Mouse (Mus musculus): ENCODE results near the gene Ccdc126. TPM values are rescaled to one million over a fixed set of nuclear protein-coding genes. Genes with fewer than 3 reads are reported as not detected.

Ccdc126 gene
- polyA plus RNA-seq, 1 experiment from 2014 or later, result 9.6 TPM

GRCm38 (mm10) chr6:49321341-49321740, 2.3 kb downstream of the Ccdc126 start:
- no peaks in the 10 kb centered on the region for H3K27me3 ChIP-seq (replicated peaks)
- 75% methylated on average over 3 of the region's 3 CpGs for WGBS
- H3K36me3 ChIP-seq (replicated peaks), result no peaks in the 10 kb centered on the region
- no peak overlapping the region for H3K27ac ChIP-seq
- no peak overlapping the region for H3K4me2 ChIP-seq
- no peaks in the 10 kb centered on the region for H3K9me3 ChIP-seq
- peaks cover 11% of the 10 kb centered on the region for H3K4me1 ChIP-seq
- no peak overlapping the region for H3K4me3 ChIP-seq
- ATAC-seq (replicated peaks), result no peak
- H3K9ac ChIP-seq, result no peak overlapping the region

- no peak overlapping the region for H3K27ac ChIP-seq
- no peaks in the 10 kb centered on the region for H3K36me3 ChIP-seq (replicated peaks)
- H3K9me3 ChIP-seq, result no peaks in the 10 kb centered on the region
- ATAC-seq (replicated peaks), result no peak
- H3K4me3 ChIP-seq, result no peak overlapping the region
- peaks cover 11% of the 10 kb centered on the region for H3K4me1 ChIP-seq
- no peak overlapping the region for H3K4me2 ChIP-seq
- no peak overlapping the region for H3K9ac ChIP-seq
- no peaks in the 10 kb centered on the region for H3K27me3 ChIP-seq (replicated peaks)
Observed at GRCm38 (mm10) chr6:49322056-49322455, 3.0 kb downstream of the Ccdc126 start.

GRCm38 (mm10) chr6:49322986-49323385, 3.9 kb downstream of the Ccdc126 start:
- H3K27me3 ChIP-seq (replicated peaks), result no peaks in the 10 kb centered on the region
- peaks cover 11% of the 10 kb centered on the region for H3K4me1 ChIP-seq
- no peaks in the 10 kb centered on the region for H3K36me3 ChIP-seq (replicated peaks)
- no peak overlapping the region for H3K9ac ChIP-seq
- no peak for ATAC-seq (replicated peaks)
- no peaks in the 10 kb centered on the region for H3K9me3 ChIP-seq
- H3K27ac ChIP-seq, result no peak overlapping the region
- 61% methylated on average over 2 of the region's 2 CpGs for WGBS
- H3K4me3 ChIP-seq, result no peak overlapping the region
- H3K4me2 ChIP-seq, result no peak overlapping the region

- Histone ChIP-seq H3K27ac (no peak overlapping the region), H3K27me3 (replicated peaks) (no peaks in the 10 kb centered on the region), H3K9me3 (no peaks in the 10 kb centered on the region), H3K4me3 (no peak overlapping the region), H3K4me1 (peaks cover 11% of the 10 kb centered on the region), H3K36me3 (replicated peaks) (no peaks in the 10 kb centered on the region), H3K4me2 (no peak overlapping the region), H3K9ac (no peak overlapping the region)
- ATAC-seq (replicated peaks), result no peak
- whole genome bisulfite sequencing, result 50% methylated on average over 2 of the region's 2 CpGs
Observed at GRCm38 (mm10) chr6:49324528-49324927, 5.5 kb downstream of the Ccdc126 start.

- ATAC-seq (replicated peaks), result no peak
- no peaks in the 10 kb centered on the region for H3K36me3 ChIP-seq (replicated peaks)
- H3K4me2 ChIP-seq, result no peak overlapping the region
- no peak overlapping the region for H3K4me3 ChIP-seq
- no peak overlapping the region for H3K27ac ChIP-seq
- no peak overlapping the region for H3K9ac ChIP-seq
- H3K9me3 ChIP-seq, result no peaks in the 10 kb centered on the region
- H3K27me3 ChIP-seq (replicated peaks), result no peaks in the 10 kb centered on the region
- 85% methylated on average over 1 of the region's 1 CpGs for WGBS
- H3K4me1 ChIP-seq, result peaks cover 4% of the 10 kb centered on the region
Observed at GRCm38 (mm10) chr6:49325294-49325693, 6.2 kb downstream of the Ccdc126 start.

GRCm38 (mm10) chr6:49326846-49327245, 7.8 kb downstream of the Ccdc126 start:
- 89% methylated on average over 3 of the region's 3 CpGs for WGBS
- Histone ChIP-seq H3K27me3 (replicated peaks) (no peaks in the 10 kb centered on the region), H3K4me1 (no peaks in the 10 kb centered on the region), H3K4me2 (no peak overlapping the region), H3K36me3 (replicated peaks) (no peaks in the 10 kb centered on the region), H3K9me3 (no peaks in the 10 kb centered on the region), H3K27ac (no peak overlapping the region), H3K9ac (no peak overlapping the region), H3K4me3 (no peak overlapping the region)
- no peak for ATAC-seq (replicated peaks)

- Histone ChIP-seq H3K4me1 (no peaks in the 10 kb centered on the region), H3K27me3 (replicated peaks) (no peaks in the 10 kb centered on the region), H3K9me3 (no peaks in the 10 kb centered on the region), H3K36me3 (replicated peaks) (0 out of 2 replicates have a peak, but pooled peaks cover 4% of the 10 kb centered on the region), H3K9ac (no peak overlapping the region), H3K4me3 (no peak overlapping the region), H3K4me2 (no peak overlapping the region), H3K27ac (no peak overlapping the region)
- 69% methylated on average over 5 of the region's 5 CpGs for WGBS
- no peak for ATAC-seq (replicated peaks)
Observed at GRCm38 (mm10) chr6:49331369-49332059, 12.4 kb downstream of the Ccdc126 start.

GRCm38 (mm10) chr6:49332060-49332370, 12.9 kb downstream of the Ccdc126 start:
- Histone ChIP-seq H3K4me1 (no peaks in the 10 kb centered on the region), H3K36me3 (replicated peaks) (0 out of 2 replicates have a peak, but pooled peaks cover 4% of the 10 kb centered on the region), H3K27ac (no peak overlapping the region), H3K9me3 (no peaks in the 10 kb centered on the region), H3K4me2 (no peak overlapping the region), H3K27me3 (replicated peaks) (no peaks in the 10 kb centered on the region), H3K4me3 (no peak overlapping the region), H3K9ac (no peak overlapping the region)
- ATAC-seq (replicated peaks), result no peak
- WGBS, result 70% methylated on average over 13 of the region's 13 CpGs

GRCm38 (mm10) chr6:49338566-49338965, 19.5 kb downstream of the Ccdc126 start:
- 0 out of 2 replicates have a peak, but pooled peaks cover 4% of the 10 kb centered on the region for H3K36me3 ChIP-seq (replicated peaks)
- H3K27me3 ChIP-seq (replicated peaks), result no peaks in the 10 kb centered on the region
- H3K9ac ChIP-seq, result no peak overlapping the region
- 18% methylated on average over 9 of the region's 9 CpGs for WGBS
- ATAC-seq (replicated peaks), result no peak
- no peaks in the 10 kb centered on the region for H3K9me3 ChIP-seq
- H3K4me1 ChIP-seq, result no peaks in the 10 kb centered on the region
- no peak overlapping the region for H3K4me2 ChIP-seq
- H3K4me3 ChIP-seq, result no peak overlapping the region
- H3K27ac ChIP-seq, result no peak overlapping the region

GRCm38 (mm10) chr6:49339145-49339544, 20.1 kb downstream of the Ccdc126 start:
- H3K4me2 ChIP-seq, result no peak overlapping the region
- 34% methylated on average over 6 of the region's 6 CpGs for WGBS
- no peak for ATAC-seq (replicated peaks)
- no peak overlapping the region for H3K27ac ChIP-seq
- H3K9ac ChIP-seq, result no peak overlapping the region
- 0 out of 2 replicates have a peak, but pooled peaks cover 4% of the 10 kb centered on the region for H3K36me3 ChIP-seq (replicated peaks)
- no peaks in the 10 kb centered on the region for H3K4me1 ChIP-seq
- no peaks in the 10 kb centered on the region for H3K9me3 ChIP-seq
- no peaks in the 10 kb centered on the region for H3K27me3 ChIP-seq (replicated peaks)
- no peak overlapping the region for H3K4me3 ChIP-seq

GRCm38 (mm10) chr6:49343737-49344469, 24.8 kb downstream of the Ccdc126 start:
- Histone ChIP-seq H3K9me3 (no peaks in the 10 kb centered on the region), H3K4me1 (no peaks in the 10 kb centered on the region), H3K4me3 (no peak overlapping the region), H3K4me2 (no peak overlapping the region), H3K36me3 (replicated peaks) (no peaks in the 10 kb centered on the region), H3K27ac (no peak overlapping the region), H3K27me3 (replicated peaks) (no peaks in the 10 kb centered on the region), H3K9ac (no peak overlapping the region)
- ATAC-seq (replicated peaks), result no peak
- WGBS, result 77% methylated on average over 14 of the region's 14 CpGs

GRCm38 (mm10) chr6:49349826-49350225, 30.8 kb downstream of the Ccdc126 start:
- Histone ChIP-seq H3K9me3 (no peaks in the 10 kb centered on the region), H3K4me1 (no peaks in the 10 kb centered on the region), H3K36me3 (replicated peaks) (no peaks in the 10 kb centered on the region), H3K9ac (no peak overlapping the region), H3K27ac (no peak overlapping the region), H3K27me3 (replicated peaks) (no peaks in the 10 kb centered on the region), H3K4me3 (no peak overlapping the region), H3K4me2 (no peak overlapping the region)
- 89% methylated on average over 7 of the region's 7 CpGs for WGBS
- ATAC-seq (replicated peaks), result no peak

GRCm38 (mm10) chr6:49354613-49355012, 35.5 kb downstream of the Ccdc126 start:
- 89% methylated on average over 3 of the region's 3 CpGs for WGBS

More at GRCm38 (mm10) chr6:49354613-49355012, 35.5 kb downstream of the Ccdc126 start:
- H3K9me3 ChIP-seq, result no peaks in the 10 kb centered on the region
- ATAC-seq (replicated peaks), result no peak
- no peaks in the 10 kb centered on the region for H3K36me3 ChIP-seq (replicated peaks)
- H3K27me3 ChIP-seq (replicated peaks), result no peaks in the 10 kb centered on the region
- no peak overlapping the region for H3K27ac ChIP-seq
- H3K4me3 ChIP-seq, result no peak overlapping the region
- no peaks in the 10 kb centered on the region for H3K4me1 ChIP-seq
- no peak overlapping the region for H3K4me2 ChIP-seq
- H3K9ac ChIP-seq, result no peak overlapping the region

All from midbrain, embryonic 15.5 days (tissue).